Mouse (Mus musculus) brain, embryonic 14.5 days (tissue): ENCODE measurements at regions not wholly inside any gene's neighbourhood (a gene's known extent, or its start where the extent isn't known, plus 50 kb on each side); places are given as distances from the start of the nearest gene placed in this dataset.

Experiments used
- DNase-seq: peaks from one replicate; pipeline ENCODE4 v3.0.0-alpha.2; 2011; ENCODE audit warnings: low read depth
- CTCF ChIP-seq: fragments of 200-500 bp; IDR thresholded peaks from 2 replicates; pipeline ENCODE4 v1.5.1; 2012; ENCODE audit warnings: inconsistent platforms, mild to moderate bottlenecking, moderate library complexity, borderline replicate concordance; ENCODE audit not compliant: insufficient read depth, insufficient read length; ENCODE audit errors: extremely low read depth
- POLR2A ChIP-seq: fragments of 200-500 bp; IDR thresholded peaks from 2 replicates; pipeline ENCODE4 v1.6.1; 2012; ENCODE audit warnings: mild to moderate bottlenecking, inconsistent platforms, borderline replicate concordance; ENCODE audit not compliant: poor library complexity, insufficient read depth, insufficient read length, severe bottlenecking; ENCODE audit errors: extremely low read depth

GRCm38 (mm10) chr12:6815775-6816577 lies 1161.5 kb upstream of the Apob start:
- no peak for DNase-seq
- TF ChIP-seq POLR2A (no peak), CTCF (no peak)

- TF ChIP-seq POLR2A: no peak
- peak; percentile 55 for DNase-seq
These were observed 1144.5 kb upstream of the Apob start for GRCm38 (mm10) chr12:6832933-6833332.

DNA sequence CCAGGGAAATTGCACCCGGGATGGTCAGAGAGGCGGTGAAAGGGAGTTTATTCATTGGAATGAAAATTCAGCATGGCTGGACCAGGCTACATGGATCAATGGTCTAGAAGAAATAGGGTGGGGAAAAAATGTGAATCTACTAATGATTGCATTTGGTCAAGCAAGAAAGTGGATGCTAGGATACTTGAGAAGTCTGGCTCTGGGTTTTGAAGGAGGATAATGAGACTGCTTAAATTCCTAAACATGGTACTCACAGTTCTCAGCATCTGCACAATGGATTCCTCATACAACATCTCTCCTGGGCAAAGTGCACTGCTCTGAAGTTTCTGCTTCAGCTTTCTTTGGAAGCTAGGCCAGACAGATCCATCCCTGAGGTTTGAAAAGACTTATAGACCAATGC lies 1139.9 kb upstream of the Apob start:
- TF ChIP-seq POLR2A (no peak), CTCF (no peak)

GRCm38 (mm10) chr12:6848483-6848882 lies 1129.0 kb upstream of the Apob start:
- no peak for DNase-seq
- TF ChIP-seq POLR2A (no peak), CTCF (no peak)

More for the DNA sequence above, 1139.9 kb upstream of the Apob start:
- DNase-seq: no peak

- DNase-seq: no peak
- TF ChIP-seq CTCF: no peak
These were observed 1111.5 kb upstream of the Apob start for GRCm38 (mm10) chr12:6865916-6866315.
